7 mouse cellular contexts compared by ENCODE assay signal in the genomic region with DNA sequence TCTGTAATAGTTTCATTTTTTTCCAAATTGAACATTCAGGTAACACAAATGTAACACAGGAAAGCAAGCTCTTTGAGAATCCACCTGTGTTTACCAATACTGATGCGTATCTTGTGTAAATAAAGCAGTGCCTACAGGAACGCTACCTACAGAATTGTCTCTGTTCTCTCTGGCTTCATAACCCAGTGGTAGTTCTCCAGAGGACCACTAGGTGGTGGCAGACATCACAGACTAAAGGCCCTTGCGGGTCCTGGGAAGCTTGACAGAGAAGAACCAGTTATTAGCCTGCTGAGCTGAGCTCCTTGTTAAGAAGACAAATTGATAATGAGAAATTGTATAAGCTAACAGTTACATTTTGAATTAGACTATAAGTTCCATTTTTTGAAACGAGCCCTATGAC. TPM values are rescaled to one million over a fixed set of nuclear protein-coding genes. Genes with fewer than 3 reads are reported as not detected.
DNase-seq lines count a peak whose midpoint lies in the region; ATAC-seq and TF ChIP-seq lines count a peak whose summit lies in the region.

No protein-coding gene starts in this region.

- WGBS in lung, adult 2 months: 26% methylated on average over 4 of the region's 4 CpGs

- in situ Hi-C loops in CH12.LX (cut with MboI; ENCODE audit: low pct_ligation_motif_present, low pct_unique_long_range_greater_than_20kb, low sequenced_read_pairs): loop anchor here (10.0 kb wide), 1 partner anchor 269 kb away; no protein-coding TSS in a partner anchor

- no peaks in the 10 kb centered on the region for H3K79me2 ChIP-seq in CH12.LX (replicated peaks; ENCODE audit: control insufficient read depth, extremely low read depth, insufficient read depth, poor library complexity, severe bottlenecking)

- dilution Hi-C loops in CH12.LX (cut with MboI; ENCODE audit: extremely low pct_ligation_motif_present, extremely low pct_unique_long_range_greater_than_20kb, low sequenced_read_pairs): no loop called here

- H3K4me3 ChIP-seq in CH12.LX (replicated peaks in 1 of 3; ENCODE audit: low read depth in 2 of 3, low read length in 2 of 3, poor library complexity in 1 of 3): no peak overlapping the region
- no peak overlapping the region for H3K4me3 ChIP-seq in lung, adult 2 months (replicated peaks; ENCODE audit: extremely low read depth, low read depth, low read length)

- H3K27me3 ChIP-seq in CH12.LX (replicated peaks): no peaks in the 10 kb centered on the region

- no peak for TF ChIP-seq EP300 in CH12.LX (IDR thresholded peaks at IDR 0.05; ENCODE audit: low read length)

- H3K4me2 ChIP-seq in CH12.LX (ENCODE audit: insufficient read depth, low read depth, poor library complexity, severe bottlenecking): no peak overlapping the region

- no peak overlapping the region for H3K27ac ChIP-seq in CH12.LX (ENCODE audit: insufficient read depth, low read depth)

- TF ChIP-seq POLR2A in CH12.LX (IDR thresholded peaks at IDR 0.05; ENCODE audit: low read depth, low read length): no peak
- TF ChIP-seq POLR2A in lung, adult 2 months (IDR thresholded peaks at IDR 0.05; ENCODE audit: borderline replicate concordance, extremely low read depth, low read depth, low read length): no peak

- no peak overlapping the region for H3K9ac ChIP-seq in CH12.LX (ENCODE audit: insufficient read depth, low read depth)

- no peaks in the 10 kb centered on the region for H3K9me3 ChIP-seq in CH12.LX (replicated peaks; ENCODE audit: low read length)

- H3K36me3 ChIP-seq in CH12.LX (replicated peaks in 1 of 2; ENCODE audit: control insufficient read depth in 1 of 2, insufficient read depth in 1 of 2, low read length in 1 of 2): peaks cover 23 to 68% of the 10 kb centered on the region in 2 experiments

- no peaks in the 10 kb centered on the region for H3K4me1 ChIP-seq in CH12.LX (ENCODE audit: control insufficient read depth in 1 of 2, insufficient read depth in 2 of 2)
- no peaks in the 10 kb centered on the region for H3K4me1 ChIP-seq in lung, adult 2 months (ENCODE audit: control insufficient read depth, insufficient read depth, low read length)

- ATAC-seq in neutrophil, adult 5-6 weeks (ENCODE audit: extremely low read depth, insufficient number of reproducible peaks, low FRiP score, poor library complexity, severe bottlenecking): peak; percentile 68

- TF ChIP-seq CTCF in CH12.LX (conservative IDR thresholded peaks at IDR 0.05 in 1 of 2, IDR thresholded peaks at IDR 0.05 in 1 of 2; ENCODE audit: low read depth in 2 of 2, low read length in 2 of 2): peak; percentile 84 to 85
- peak; percentile 79 for TF ChIP-seq CTCF in lung, adult 2 months (IDR thresholded peaks at IDR 0.05; ENCODE audit: insufficient read depth, low read length)

- DNase-seq in CH12.LX (ENCODE audit: extremely low read depth): peak; percentile 76
- DNase-seq in R1 (ENCODE audit: low read depth, low spot score): peak; percentile 75
- peak; percentile 75 to 82 for DNase-seq in cerebellum, postnatal 36 days
- DNase-seq in gonadal fat pad, adult 2 months (ENCODE audit: low read depth): peak; percentile 12
- DNase-seq in kidney, postnatal 25 days: peak; percentile 67 to 82
- DNase-seq in lung, adult 2 months: peak; percentile 49

- peak; percentile 80 for TF ChIP-seq RAD21 in CH12.LX (IDR thresholded peaks at IDR 0.05; ENCODE audit: low read depth, low read length)

TF ChIP-seq in CH12.LX, 34 proteins besides CTCF, POLR2A, EP300 and RAD21:
- TF ChIP-seq UBTF (IDR thresholded peaks at IDR 0.05; ENCODE audit: low read depth, low read length) (no peak), CHD1 (IDR thresholded peaks at IDR 0.05; ENCODE audit: low read depth, low read length) (no peak), ETS1 (conservative IDR thresholded peaks at IDR 0.05; ENCODE audit: low read depth, low read length) (no peak), MAFK (IDR thresholded peaks at IDR 0.05; ENCODE audit: insufficient replicate concordance, low read length) (no peak), MXI1 (IDR thresholded peaks at IDR 0.05; ENCODE audit: low read depth, low read length) (no peak), RCOR1 (conservative IDR thresholded peaks at IDR 0.05; ENCODE audit: low read depth, low read length) (no peak), ZC3H11A (IDR thresholded peaks at IDR 0.05; ENCODE audit: low read depth, low read length) (peak; percentile 48; the same call in 1 of the 2 replicates), ELF1 (IDR thresholded peaks at IDR 0.05; ENCODE audit: low read depth, low read length) (no peak), TBP (conservative IDR thresholded peaks at IDR 0.05; ENCODE audit: low read depth, low read length) (no peak), GABPA (IDR thresholded peaks at IDR 0.05; ENCODE audit: insufficient replicate concordance, low read depth, low read length) (no peak), PAX5 (IDR thresholded peaks at IDR 0.05; ENCODE audit: low read length) (no peak), NELFE (IDR thresholded peaks at IDR 0.05; ENCODE audit: low read depth, low read length) (no peak), HCFC1 (IDR thresholded peaks at IDR 0.05; ENCODE audit: low read depth, low read length) (no peak), JUN (IDR thresholded peaks at IDR 0.05; ENCODE audit: insufficient read depth, low read depth, low read length) (no peak), CHD2 (IDR thresholded peaks at IDR 0.05; ENCODE audit: low read length) (no peak), ZMIZ1 (IDR thresholded peaks at IDR 0.05; ENCODE audit: low read depth, low read length) (no peak), SMC3 (IDR thresholded peaks at IDR 0.05; ENCODE audit: low read depth, low read length) (peak; percentile 83)

RNA-seq across cellular contexts. Expression of a gene that starts 30.0 kb away (rescaled TPM):
- total RNA-seq in CH12.LX (2012; rRNA removed): 22.7 and 25.2 TPM in 2 replicates
- total RNA-seq in CH12.LX (2014; rRNA removed): 35.3 and 38.1 TPM in 2 replicates
- polyA plus RNA-seq in CH12.LX (2012; ENCODE audit: insufficient read length, low read depth): 30.5 and 35.3 TPM in 2 replicates
- polyA plus RNA-seq in gonadal fat pad, adult 2 months (2012; rRNA removed): 25.7 and 26.3 TPM in 2 replicates
- 35.0 and 44.2 TPM in 2 replicates for polyA plus RNA-seq in lung, adult 2 months (2012; rRNA removed)
- total RNA-seq in neutrophil, adult 5-6 weeks (2017): 20.4 and 25.0 TPM in 2 replicates

Comparison
In these comparisons a context has a peak if more than half of its experiments do, and no peak if none do; other contexts are left out.
1. DNase-seq: peak in every context shown above with its lines; median percentile 78 in cerebellum, postnatal 36 days; 76 in CH12.LX; 75 in R1; 74 in kidney, postnatal 25 days; 49 in lung, adult 2 months; 12 in gonadal fat pad, adult 2 months.